Mouse (Mus musculus): ENCODE measurements around the gene Rtl8a. TPM values are rescaled to one million over a fixed set of nuclear protein-coding genes. Genes with fewer than 3 reads are reported as not detected.

The Rtl8a gene
- polyA plus RNA-seq, 1 experiment from 2014 or later = 94.3 TPM

Other genes with a start within 250 kb of the Rtl8a start
- not detected in 2 replicates for gene Etd, start 208.8 kb downstream of the Rtl8a start, polyA plus RNA-seq (2015; fragmentation: Nextera tagmentation; extraction: Ambion mirVana)
- 42.5 and 54.0 TPM in 2 replicates for gene Rtl8c, start 35.6 kb downstream of the Rtl8a start, polyA plus RNA-seq (2015; fragmentation: Nextera tagmentation; extraction: Ambion mirVana)
- gene Gm14597, start 34.7 kb downstream of the Rtl8a start, polyA plus RNA-seq (2015; fragmentation: Nextera tagmentation; extraction: Ambion mirVana) = not detected in 2 replicates
- 65.3 and 77.3 TPM in 2 replicates for gene Rtl8b, start 26.7 kb upstream of the Rtl8a start, polyA plus RNA-seq (2015; fragmentation: Nextera tagmentation; extraction: Ambion mirVana)
- gene 4930502E18Rik, start 81.1 kb upstream of the Rtl8a start, polyA plus RNA-seq (2015; fragmentation: Nextera tagmentation; extraction: Ambion mirVana) = 0.33 and 0.40 TPM in 2 replicates
- not detected in 2 replicates for gene 1700013H16Rik, start 114.1 kb upstream of the Rtl8a start, polyA plus RNA-seq (2015; fragmentation: Nextera tagmentation; extraction: Ambion mirVana)
- gene Zfp36l3, start 132.7 kb upstream of the Rtl8a start, polyA plus RNA-seq (2015; fragmentation: Nextera tagmentation; extraction: Ambion mirVana) = not detected in 2 replicates
- 2.4 and 3.3 TPM in 2 replicates for gene Xlr, start 154.0 kb upstream of the Rtl8a start, polyA plus RNA-seq (2015; fragmentation: Nextera tagmentation; extraction: Ambion mirVana)